Comparison of ENCODE assay signal across 10 mouse cellular contexts in genomic region chr13:79285478-79285877, GRCm38 (mm10).
DNase-seq lines count a peak whose midpoint lies in the region; ATAC-seq lines count a peak whose summit lies in the region.
"Had no signal": no experiment of that assay in that cellular context is flagged by ENCODE, and none has a peak within 500 bp of the region (broad histone marks: within the 10 kb centered on the region; RNA-seq: fewer than 3 reads in every experiment).

No protein-coding gene starts in this region.

- ATAC-seq in forebrain, embryonic 12.5 days (ENCODE audit: low FRiP score): peak; percentile 69; the same call in 1 of the 2 replicates
- no peak for ATAC-seq in forebrain, embryonic 15.5 days (replicated peaks)
- peak; percentile 90 for ATAC-seq in hindbrain, embryonic 16.5 days

- H3K9ac ChIP-seq in forebrain, embryonic 12.5 days: no peak overlapping the region
- H3K9ac ChIP-seq in forebrain, embryonic 15.5 days (replicated peaks): no peak overlapping the region
- no peak overlapping the region for H3K9ac ChIP-seq in hindbrain, embryonic 16.5 days (ENCODE audit: low read depth, low read length)
- H3K9ac ChIP-seq: embryonic facial prominence, embryonic 15.5 days; limb, embryonic 12.5 days had no signal

- no peak overlapping the region for H3K4me2 ChIP-seq in forebrain, embryonic 12.5 days
- no peak overlapping the region for H3K4me2 ChIP-seq in forebrain, embryonic 15.5 days (replicated peaks)
- H3K4me2 ChIP-seq in hindbrain, embryonic 16.5 days (ENCODE audit: low read length): no peak overlapping the region
- H3K4me2 ChIP-seq: embryonic facial prominence, embryonic 15.5 days; limb, embryonic 12.5 days had no signal

- no peaks in the 10 kb centered on the region for H3K27me3 ChIP-seq in forebrain, embryonic 12.5 days
- H3K27me3 ChIP-seq in forebrain, embryonic 15.5 days: no peaks in the 10 kb centered on the region
- no peaks in the 10 kb centered on the region for H3K27me3 ChIP-seq in hindbrain, embryonic 16.5 days (replicated peaks; ENCODE audit: control insufficient read depth, insufficient read depth, low read length)
- H3K27me3 ChIP-seq: embryonic facial prominence, embryonic 15.5 days; limb, embryonic 12.5 days had no signal

- H3K36me3 ChIP-seq in forebrain, embryonic 12.5 days (replicated peaks): no peaks in the 10 kb centered on the region
- H3K36me3 ChIP-seq in forebrain, embryonic 15.5 days: no peaks in the 10 kb centered on the region
- no peaks in the 10 kb centered on the region for H3K36me3 ChIP-seq in hindbrain, embryonic 16.5 days (ENCODE audit: control insufficient read depth, insufficient read depth, low read length)
- H3K36me3 ChIP-seq: embryonic facial prominence, embryonic 15.5 days; limb, embryonic 12.5 days had no signal

- H3K4me1 ChIP-seq in forebrain, embryonic 12.5 days: no peaks in the 10 kb centered on the region
- no peaks in the 10 kb centered on the region for H3K4me1 ChIP-seq in forebrain, embryonic 15.5 days
- no peaks in the 10 kb centered on the region for H3K4me1 ChIP-seq in hindbrain, embryonic 16.5 days (ENCODE audit: control insufficient read depth, insufficient read depth, low read depth, low read length)
- H3K4me1 ChIP-seq: embryonic facial prominence, embryonic 15.5 days; limb, embryonic 12.5 days had no signal

- H3K27ac ChIP-seq in forebrain, embryonic 12.5 days: no peak overlapping the region
- H3K27ac ChIP-seq in forebrain, embryonic 15.5 days (replicated peaks): no peak overlapping the region
- no peak overlapping the region for H3K27ac ChIP-seq in hindbrain, embryonic 16.5 days (ENCODE audit: low read depth, low read length)
- H3K27ac ChIP-seq: embryonic facial prominence, embryonic 15.5 days; limb, embryonic 12.5 days had no signal

- DNase-seq in ovary, adult 18-20 months (ENCODE audit: low spot score): peak; percentile 5
- no peak for DNase-seq in ovary, postnatal 36 days (ENCODE audit: low spot score)
- DNase-seq in retina, postnatal 1 day: peak; percentile 44
- DNase-seq in thymus, adult 18-20 months: no peak
- DNase-seq in urinary bladder, postnatal 4 days (ENCODE audit: low spot score in 2 of 2): no peak

- WGBS in forebrain, embryonic 12.5 days: 1% methylated on average over 2 of the region's 2 CpGs
- 1% methylated on average over 2 of the region's 2 CpGs for WGBS in forebrain, embryonic 15.5 days
- 7% methylated on average over 2 of the region's 2 CpGs for WGBS in hindbrain, embryonic 16.5 days

- no peak overlapping the region for H3K4me3 ChIP-seq in forebrain, embryonic 12.5 days (replicated peaks)
- no peak overlapping the region for H3K4me3 ChIP-seq in forebrain, embryonic 15.5 days
- no peak overlapping the region for H3K4me3 ChIP-seq in hindbrain, embryonic 16.5 days (ENCODE audit: low read length)
- H3K4me3 ChIP-seq: embryonic facial prominence, embryonic 15.5 days; limb, embryonic 12.5 days had no signal

- no peaks in the 10 kb centered on the region for H3K9me3 ChIP-seq in forebrain, embryonic 12.5 days
- no peaks in the 10 kb centered on the region for H3K9me3 ChIP-seq in forebrain, embryonic 15.5 days
- H3K9me3 ChIP-seq in hindbrain, embryonic 16.5 days (ENCODE audit: control insufficient read depth, low read length): no peaks in the 10 kb centered on the region
- H3K9me3 ChIP-seq: embryonic facial prominence, embryonic 15.5 days; limb, embryonic 12.5 days had no signal

Comparison
In these comparisons a context has a peak if more than half of its experiments do, and no peak if none do; other contexts are left out.
1. DNase-seq: peak in ovary, adult 18-20 months (single experiment) and retina, postnatal 1 day (single experiment); none in ovary, postnatal 36 days (single experiment), thymus, adult 18-20 months (0 of 2) and urinary bladder, postnatal 4 days (0 of 2).